Mouse (Mus musculus) neural tube, embryonic 11.5 days (tissue): ENCODE data around the gene Esrrg. TPM values are rescaled to one million over a fixed set of nuclear protein-coding genes. Genes with fewer than 3 reads are reported as not detected.

ENCODE experiments used
- ATAC-seq: fragments of 200-750 bp; cut with Nextera tagmentation; 2 replicates; pipeline ENCODE4 v1.8.0; 2017; ENCODE audit warnings: moderate number of reproducible peaks, mild to moderate bottlenecking, moderate TSS enrichment, moderate library complexity; ENCODE audit not compliant: insufficient read depth, low FRiP score, low TSS enrichment
- DNase-seq: peaks from one replicate; pipeline ENCODE4 v3.0.0-alpha.2; 2015; ENCODE audit warnings: low spot score
- H3K27ac ChIP-seq: fragments of 300-500 bp; sonication (generic); 2 replicates; pipeline ENCODE4 v1.5.1; 2014; ENCODE audit warnings: low read depth, mild to moderate bottlenecking, low read length
- H3K27me3 ChIP-seq: fragments of 300-500 bp; sonication (generic); 2 replicates; pipeline ENCODE4 v1.6.1; 2014; ENCODE audit warnings: mild to moderate bottlenecking, low read length, mixed read lengths; ENCODE audit not compliant: control insufficient read depth, insufficient read depth
- H3K36me3 ChIP-seq: fragments of 300-500 bp; sonication (generic); 2 replicates; pipeline ENCODE4 v1.6.1; 2014; ENCODE audit warnings: mild to moderate bottlenecking, low read length, moderate library complexity, mixed read lengths; ENCODE audit not compliant: control insufficient read depth, insufficient read depth
- H3K4me1 ChIP-seq: fragments of 300-500 bp; sonication (generic); 2 replicates; pipeline ENCODE4 v1.6.1; 2014; ENCODE audit warnings: low read length, mixed read lengths; ENCODE audit not compliant: control insufficient read depth, insufficient read depth
- H3K4me2 ChIP-seq: fragments of 300-500 bp; sonication (generic); 2 replicates; pipeline ENCODE4 v1.6.1; 2014; ENCODE audit warnings: low read depth, mild to moderate bottlenecking, moderate library complexity
- H3K4me3 ChIP-seq: fragments of 300-500 bp; sonication (generic); 2 replicates; pipeline ENCODE4 v1.5.1; 2014; ENCODE audit warnings: low read depth, low read length
- H3K9ac ChIP-seq: fragments of 300-500 bp; sonication (generic); 2 replicates; pipeline ENCODE4 v1.6.1; 2014; ENCODE audit warnings: mild to moderate bottlenecking, low read length
- H3K9me3 ChIP-seq: fragments of 300-500 bp; sonication (generic); 2 replicates; pipeline ENCODE4 v1.6.1; 2016; ENCODE audit warnings: low read length; ENCODE audit not compliant: control insufficient read depth
- WGBS: fragments of 180-500 bp; shearing (Covaris S2); extraction: QIAGEN DNeasy Blood & Tissue Kit; methylation state at CpG from one replicate; pipeline ENCODE4 v1.1.7; 2014; 5-methylcytosine and 5-hydroxymethylcytosine counted together
- polyA plus RNA-seq: library from polyadenylated mRNA; unstranded; fragments of >200 nt; fragmentation: Nextera tagmentation; extraction: Ambion mirVana; gene quantifications from 2 replicates; pipeline ENCODE4 v1.2.1, GENCODE M21; 2014

Gene Esrrg
- polyA plus RNA-seq, 1 experiment from 2014 or later, result 12.7 TPM

- H3K4me1 ChIP-seq, result peaks cover 3% of the 10 kb centered on the region; the same call in 1 of the 2 replicates
- H3K4me3 ChIP-seq, result no peak overlapping the region
- no peak for ATAC-seq
- no peak for DNase-seq
- H3K27ac ChIP-seq, result no peak overlapping the region
- H3K27me3 ChIP-seq, result no peaks in the 10 kb centered on the region
- H3K36me3 ChIP-seq, result no peaks in the 10 kb centered on the region
- H3K9me3 ChIP-seq, result no peaks in the 10 kb centered on the region
- H3K4me2 ChIP-seq, result no peak overlapping the region
- 87% methylated on average over 9 of the region's 9 CpGs for WGBS
- H3K9ac ChIP-seq, result no peak overlapping the region
These were observed 52.4 kb downstream of the Esrrg start for GRCm38 (mm10) chr1:187660963-187661362.

GRCm38 (mm10) chr1:187662083-187662609 is 53.6 kb downstream of the Esrrg start:
- DNase-seq, result no peak
- Histone ChIP-seq H3K4me2 (no peak overlapping the region), H3K27ac (no peak overlapping the region), H3K36me3 (no peaks in the 10 kb centered on the region), H3K9me3 (no peaks in the 10 kb centered on the region), H3K4me1 (peaks cover 3% of the 10 kb centered on the region; the same call in 1 of the 2 replicates), H3K27me3 (no peaks in the 10 kb centered on the region), H3K9ac (no peak overlapping the region), H3K4me3 (no peak overlapping the region)
- no peak for ATAC-seq
- 44% methylated on average over 12 of the region's 12 CpGs for WGBS

GRCm38 (mm10) chr1:187663376-187663775 is 54.8 kb downstream of the Esrrg start:
- Histone ChIP-seq H3K9ac (no peak overlapping the region), H3K4me3 (no peak overlapping the region), H3K9me3 (no peaks in the 10 kb centered on the region), H3K4me1 (peaks cover 3% of the 10 kb centered on the region; the same call in 1 of the 2 replicates), H3K36me3 (no peaks in the 10 kb centered on the region), H3K27me3 (no peaks in the 10 kb centered on the region), H3K4me2 (no peak overlapping the region), H3K27ac (no peak overlapping the region)
- no peak for ATAC-seq
- WGBS, result 63% methylated on average over 6 of the region's 6 CpGs
- no peak for DNase-seq

DNA sequence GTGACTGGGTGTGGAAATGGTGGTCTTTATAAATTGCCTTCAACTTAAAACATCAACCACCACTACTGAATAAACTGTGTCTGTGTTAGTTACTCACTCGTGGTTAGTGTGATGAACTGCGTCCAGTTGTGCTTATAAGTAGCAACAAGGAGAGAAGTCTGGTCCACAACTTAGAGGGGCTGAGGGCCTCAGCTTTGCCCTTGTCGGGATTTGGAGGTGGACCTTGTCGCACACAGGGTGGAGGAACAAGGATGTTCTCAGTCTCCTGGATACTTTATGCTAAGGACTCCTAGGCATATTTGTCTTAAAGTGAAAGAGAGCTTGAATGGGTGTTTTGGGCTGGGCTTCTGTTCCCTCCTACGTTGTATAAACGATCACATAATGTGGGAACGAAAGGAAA is 55.7 kb downstream of the Esrrg start:
- DNase-seq (no peak), ATAC-seq (no peak)
- Histone ChIP-seq H3K9me3 (no peaks in the 10 kb centered on the region), H3K27me3 (no peaks in the 10 kb centered on the region), H3K4me3 (no peak overlapping the region), H3K9ac (no peak overlapping the region), H3K4me2 (no peak overlapping the region), H3K27ac (no peak overlapping the region), H3K36me3 (no peaks in the 10 kb centered on the region), H3K4me1 (peaks cover 3% of the 10 kb centered on the region; the same call in 1 of the 2 replicates)
- WGBS, result 87% methylated on average over 7 of the region's 7 CpGs

DNA sequence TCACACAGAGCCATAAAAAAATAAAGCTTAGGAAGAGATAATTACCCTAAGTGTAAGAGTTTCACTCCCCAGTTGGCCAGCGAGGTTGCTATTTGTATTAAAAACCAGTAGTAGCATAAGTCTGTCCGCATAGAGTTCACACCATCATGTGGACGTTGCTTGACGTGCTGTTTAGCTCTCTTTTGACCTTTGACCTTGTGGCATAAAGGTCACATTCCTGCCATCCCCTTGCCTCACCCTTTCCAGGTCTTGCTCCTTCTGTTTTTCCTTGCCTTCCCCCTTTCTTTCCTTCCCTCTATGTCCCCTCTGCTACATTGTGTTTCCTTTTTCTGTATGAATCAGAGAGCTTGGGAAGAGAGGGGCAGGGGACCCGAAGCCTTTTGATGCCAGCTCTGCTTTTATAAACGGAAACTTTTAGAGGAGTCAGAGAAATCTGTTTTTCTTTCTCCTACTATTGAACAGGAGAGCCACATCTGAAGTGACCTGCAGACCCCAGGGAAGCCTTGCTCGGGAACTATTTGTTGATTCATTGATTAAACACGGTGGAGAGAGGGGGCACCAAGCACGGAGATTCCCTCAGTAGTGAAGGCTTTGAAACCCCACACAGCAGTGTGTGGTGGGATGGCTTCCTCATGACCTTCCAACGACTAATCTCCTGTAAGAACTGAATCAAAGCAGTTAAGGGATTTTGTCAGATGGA is 57.5 kb downstream of the Esrrg start:
- peaks cover 3% of the 10 kb centered on the region; the same call in 1 of the 2 replicates for H3K4me1 ChIP-seq
- H3K4me3 ChIP-seq, result no peak overlapping the region
- no peaks in the 10 kb centered on the region for H3K9me3 ChIP-seq
- DNase-seq, result no peak
- H3K27me3 ChIP-seq, result no peaks in the 10 kb centered on the region
- no peak overlapping the region for H3K27ac ChIP-seq
- ATAC-seq, result no peak
- H3K36me3 ChIP-seq, result no peaks in the 10 kb centered on the region
- 37% methylated on average over 10 of the region's 10 CpGs for WGBS
- H3K4me2 ChIP-seq, result no peak overlapping the region
- no peak overlapping the region for H3K9ac ChIP-seq

- no peaks in the 10 kb centered on the region for H3K36me3 ChIP-seq
- DNase-seq, result no peak
- no peak overlapping the region for H3K4me3 ChIP-seq
- WGBS, result 94% methylated on average over 6 of the region's 6 CpGs
- no peak for ATAC-seq
- H3K4me1 ChIP-seq, result 0 out of 2 replicates have a peak, but pooled peaks cover 3% of the 10 kb centered on the region
- H3K27me3 ChIP-seq, result no peaks in the 10 kb centered on the region
- H3K27ac ChIP-seq, result no peak overlapping the region
- no peaks in the 10 kb centered on the region for H3K9me3 ChIP-seq
- no peak overlapping the region for H3K9ac ChIP-seq
- no peak overlapping the region for H3K4me2 ChIP-seq
These were observed 61.2 kb downstream of the Esrrg start for GRCm38 (mm10) chr1:187669746-187670145.

- no peak overlapping the region for H3K27ac ChIP-seq
- no peaks in the 10 kb centered on the region for H3K36me3 ChIP-seq
- H3K9me3 ChIP-seq, result no peaks in the 10 kb centered on the region
- DNase-seq (no peak), ATAC-seq (no peak)
- no peaks in the 10 kb centered on the region for H3K27me3 ChIP-seq
- H3K9ac ChIP-seq, result no peak overlapping the region
- 0 out of 2 replicates have a peak, but pooled peaks cover 5% of the 10 kb centered on the region for H3K4me1 ChIP-seq
- no peak overlapping the region for H3K4me3 ChIP-seq
- 55% methylated on average over 5 of the region's 5 CpGs for WGBS
- no peak overlapping the region for H3K4me2 ChIP-seq
These were observed 63.9 kb downstream of the Esrrg start for GRCm38 (mm10) chr1:187672446-187672845.

DNA sequence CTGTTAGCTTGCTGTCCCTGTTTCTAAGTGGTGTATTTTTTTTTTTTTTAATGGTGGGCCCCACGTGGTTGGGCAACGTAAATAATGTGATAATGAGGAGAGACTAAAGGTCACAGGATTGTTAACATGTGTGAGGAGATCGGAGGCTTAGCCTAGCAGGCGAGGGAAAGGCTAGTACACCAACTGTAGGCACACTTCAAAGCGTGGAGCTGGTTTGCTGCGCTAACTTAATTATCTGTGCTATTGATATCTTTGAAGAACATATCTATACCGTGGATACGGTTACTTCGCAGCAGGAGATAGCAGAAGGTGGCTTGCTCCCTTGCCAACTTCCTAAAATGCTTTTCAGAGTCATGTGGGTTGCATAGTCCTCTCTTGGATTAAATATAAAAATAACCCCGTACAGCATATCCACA is 66.2 kb downstream of the Esrrg start:
- Histone ChIP-seq H3K9me3 (no peaks in the 10 kb centered on the region), H3K27ac (no peak overlapping the region), H3K4me1 (0 out of 2 replicates have a peak, but pooled peaks cover 5% of the 10 kb centered on the region), H3K27me3 (no peaks in the 10 kb centered on the region), H3K4me2 (no peak overlapping the region), H3K4me3 (no peak overlapping the region), H3K36me3 (no peaks in the 10 kb centered on the region), H3K9ac (no peak overlapping the region)
- ATAC-seq (no peak), DNase-seq (no peak)
- WGBS, result 57% methylated on average over 10 of the region's 10 CpGs

DNA sequence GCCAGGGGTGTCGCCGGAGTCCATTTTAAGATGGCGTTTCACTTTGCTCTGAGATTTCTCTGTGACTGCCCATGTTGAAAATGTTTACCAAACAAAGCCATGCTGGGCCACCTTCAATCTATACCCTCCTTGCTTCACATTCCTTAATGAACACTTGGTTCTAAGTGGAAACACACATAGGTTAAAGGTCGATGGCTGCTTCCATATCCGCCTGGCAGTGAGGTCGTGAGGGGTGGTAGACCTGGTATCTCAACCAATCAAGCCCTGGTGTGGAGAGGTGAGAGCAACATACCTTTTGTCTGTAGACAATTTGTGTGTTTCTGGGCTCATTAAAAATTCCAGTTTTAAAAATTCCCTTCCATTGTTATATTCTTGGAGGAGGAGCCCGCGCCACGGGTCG is 68.0 kb downstream of the Esrrg start:
- Histone ChIP-seq H3K4me1 (0 out of 2 replicates have a peak, but pooled peaks cover 5% of the 10 kb centered on the region), H3K27me3 (no peaks in the 10 kb centered on the region), H3K27ac (no peak overlapping the region), H3K4me3 (no peak overlapping the region), H3K4me2 (no peak overlapping the region), H3K9me3 (no peaks in the 10 kb centered on the region), H3K9ac (no peak overlapping the region), H3K36me3 (no peaks in the 10 kb centered on the region)
- no peak for DNase-seq
- WGBS, result 83% methylated on average over 10 of the region's 10 CpGs
- ATAC-seq, result no peak
